Mouse (Mus musculus) kidney, postnatal 0 days (tissue): ENCODE results near the gene Ino80b. TPM values are rescaled to one million over a fixed set of nuclear protein-coding genes. Genes with fewer than 3 reads are reported as not detected.
"Not testable (repeated sequence)": the region's sequence is repeated elsewhere in the genome, so short reads cannot be mapped to it uniquely, and the experiment has no call there.

Source experiments
- ATAC-seq: fragments of 200-750 bp; cut with Nextera tagmentation; replicated peaks from 2 replicates; pipeline ENCODE4 v1.8.0; 2017; ENCODE audit warnings: low read depth, moderate number of reproducible peaks, moderate TSS enrichment, moderate library complexity; ENCODE audit not compliant: low FRiP score
- DNase-seq: peaks from one replicate; pipeline ENCODE4 v3.0.0-alpha.2; 2016; ENCODE audit warnings: low spot score
- H3K27ac ChIP-seq: fragments of 300-500 bp; sonication (generic); 2 replicates; pipeline ENCODE4 v1.5.1; 2014; ENCODE audit warnings: mild to moderate bottlenecking
- H3K27me3 ChIP-seq: fragments of 300-500 bp; sonication (generic); 2 replicates; pipeline ENCODE4 v1.6.1; 2014; ENCODE audit warnings: low read length, mixed read lengths; ENCODE audit not compliant: insufficient read depth
- H3K36me3 ChIP-seq: fragments of 300-500 bp; sonication (generic); 2 replicates; pipeline ENCODE4 v1.6.1; 2014; ENCODE audit warnings: low read length, mixed read lengths; ENCODE audit not compliant: insufficient read depth
- H3K4me1 ChIP-seq: fragments of 300-500 bp; sonication (generic); replicated peaks from 2 replicates; pipeline ENCODE4 v1.6.1; 2014; ENCODE audit warnings: antibody characterized with exemption, low read length, mixed read lengths; ENCODE audit not compliant: insufficient read depth
- H3K4me2 ChIP-seq: fragments of 300-500 bp; sonication (generic); 2 replicates; pipeline ENCODE4 v1.6.1; 2014; ENCODE audit warnings: mild to moderate bottlenecking, low read length, moderate library complexity, mixed read lengths
- H3K4me3 ChIP-seq: fragments of 300-500 bp; sonication (generic); replicated peaks from 2 replicates; pipeline ENCODE4 v1.5.1; 2014; ENCODE audit warnings: low read depth, low read length
- H3K9ac ChIP-seq: fragments of 300-500 bp; sonication (generic); 2 replicates; pipeline ENCODE4 v1.6.1; 2014; ENCODE audit warnings: low read depth, low read length
- H3K9me3 ChIP-seq: fragments of 300-500 bp; sonication (generic); replicated peaks from 2 replicates; pipeline ENCODE4 v1.6.1; 2016; ENCODE audit warnings: low read length, inconsistent platforms, mixed read lengths
- CTCF ChIP-seq: IDR thresholded peaks from 2 replicates; pipeline ENCODE4 v1.5.1; 2016; ENCODE audit warnings: antibody characterized with exemption, low read depth, mild to moderate bottlenecking, moderate library complexity
- WGBS: fragments of 180-500 bp; shearing (Covaris S2); extraction: QIAGEN DNeasy Blood & Tissue Kit; methylation state at CpG from one replicate; pipeline ENCODE4 v1.1.7; 2014; 5-methylcytosine and 5-hydroxymethylcytosine counted together
- polyA plus RNA-seq: library from polyadenylated mRNA; unstranded; fragments of >200 nt; fragmentation: Nextera tagmentation; extraction: Ambion mirVana; gene quantifications from 2 replicates; pipeline ENCODE4 v1.2.1, GENCODE M21; 2015

Ino80b gene
- polyA plus RNA-seq, 1 experiment from 2014 or later: 16.2 TPM

DNA sequence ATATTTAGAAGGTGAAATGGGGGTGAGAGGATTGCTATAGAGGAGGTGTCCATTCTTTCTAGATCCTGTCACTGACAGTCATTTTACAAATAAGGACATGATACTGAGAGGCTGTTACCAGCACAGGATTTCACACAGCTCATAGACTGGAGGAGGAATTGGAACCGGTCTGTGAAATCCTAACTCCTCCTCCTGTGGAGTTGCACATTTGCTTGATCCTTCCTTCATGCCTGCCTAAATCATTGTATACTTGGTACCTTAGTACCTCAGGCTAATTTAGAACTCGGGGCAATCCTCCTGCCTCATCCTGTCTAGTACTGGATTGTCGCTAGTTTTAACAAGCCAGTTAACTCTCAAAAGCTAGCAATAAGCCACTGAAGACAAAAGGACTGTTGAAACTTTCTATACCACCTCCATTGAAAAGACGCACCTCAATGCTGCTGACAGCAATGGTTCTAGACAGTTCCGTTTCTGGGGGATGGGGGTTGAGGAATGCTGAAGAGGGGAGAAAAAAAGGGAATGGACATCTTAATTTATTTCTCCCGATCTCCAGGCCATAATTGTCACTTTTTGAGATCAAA, 39.9 kb upstream of the Ino80b start:
- TF ChIP-seq CTCF: no peak
- Histone ChIP-seq H3K4me3 (peak overlapping the region; percentile 88), H3K9me3 (no peaks in the 10 kb centered on the region), H3K4me1 (peaks cover 24% of the 10 kb centered on the region; the same call in 1 of the 2 replicates), H3K36me3 (no peaks in the 10 kb centered on the region), H3K9ac (peak overlapping the region; percentile 91), H3K4me2 (peak overlapping the region; percentile 65), H3K27ac (peak overlapping the region; percentile 85), H3K27me3 (peaks cover 13% of the 10 kb centered on the region; the same call in 1 of the 2 replicates)
- peak; percentile 36 for DNase-seq
- 0 out of 2 replicates have a peak, but pooled peaks have one; percentile 1 for ATAC-seq
- 5% methylated on average over 6 of the region's 6 CpGs for WGBS

DNA sequence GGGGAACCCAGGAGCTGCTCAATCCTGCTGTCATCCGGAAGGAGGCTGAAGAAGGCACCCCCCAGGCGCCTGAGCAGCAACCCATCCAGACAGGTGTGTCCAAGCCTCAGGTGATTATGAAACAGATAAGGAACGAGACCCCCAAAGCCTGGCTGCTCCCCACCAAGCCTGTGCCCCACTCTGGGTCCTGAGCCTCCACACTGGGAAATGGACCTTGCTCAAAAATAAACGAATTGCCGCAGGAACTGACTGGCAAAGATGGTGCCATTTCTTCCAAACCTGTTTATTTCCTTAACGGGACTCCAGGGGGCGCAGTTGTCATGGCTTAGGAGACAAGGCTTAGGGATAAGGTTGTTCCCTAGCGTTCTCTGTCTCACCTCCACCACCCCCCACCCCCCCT, 37.5 kb upstream of the Ino80b start:
- no peaks in the 10 kb centered on the region for H3K36me3 ChIP-seq
- ATAC-seq (peak; percentile 12; the same call in 1 of the 2 replicates), DNase-seq (peak; percentile 80)
- no peak overlapping the region for H3K27ac ChIP-seq
- peaks cover 13% of the 10 kb centered on the region; the same call in 1 of the 2 replicates for H3K27me3 ChIP-seq
- WGBS: 1% methylated on average over 8 of the region's 8 CpGs
- H3K9ac ChIP-seq: peak overlapping the region; percentile 54; the same call in 1 of the 2 replicates
- TF ChIP-seq CTCF: peak; percentile 83
- no peaks in the 10 kb centered on the region for H3K9me3 ChIP-seq
- peak overlapping the region; percentile 26 for H3K4me3 ChIP-seq
- H3K4me2 ChIP-seq: peak overlapping the region; percentile 73
- H3K4me1 ChIP-seq: peaks cover 20% of the 10 kb centered on the region; the same call in 1 of the 2 replicates

GRCm38 (mm10) chr6:83161921-83162641, 36.9 kb upstream of the Ino80b start:
- Histone ChIP-seq H3K4me2 (peak overlapping the region; percentile 73), H3K9me3 (no peaks in the 10 kb centered on the region), H3K9ac (peak overlapping the region; percentile 54), H3K27me3 (peaks cover 13% of the 10 kb centered on the region; the same call in 1 of the 2 replicates), H3K36me3 (no peaks in the 10 kb centered on the region), H3K27ac (no peak overlapping the region), H3K4me1 (peaks cover 19% of the 10 kb centered on the region; the same call in 1 of the 2 replicates), H3K4me3 (peak overlapping the region; percentile 26)
- no peak for TF ChIP-seq CTCF
- ATAC-seq (no peak; the same call in 1 of the 2 replicates), DNase-seq (peak; percentile 40)
- WGBS: 1% methylated on average over 49 of the region's 49 CpGs

GRCm38 (mm10) chr6:83161442-83161841, 36.2 kb upstream of the Ino80b start:
- WGBS: 11% methylated on average over 19 of the region's 19 CpGs
- H3K9ac ChIP-seq: peak overlapping the region; percentile 54; the same call in 1 of the 2 replicates
- peaks cover 13% of the 10 kb centered on the region; the same call in 1 of the 2 replicates for H3K27me3 ChIP-seq
- H3K36me3 ChIP-seq: no peaks in the 10 kb centered on the region
- ATAC-seq: no peak
- H3K9me3 ChIP-seq: no peaks in the 10 kb centered on the region
- peak overlapping the region; percentile 26 for H3K4me3 ChIP-seq
- DNase-seq: no peak
- peaks cover 18% of the 10 kb centered on the region for H3K4me1 ChIP-seq
- peak overlapping the region; percentile 73 for H3K4me2 ChIP-seq
- TF ChIP-seq CTCF: no peak
- H3K27ac ChIP-seq: no peak overlapping the region

- WGBS: 30% methylated on average over 3 of the region's 3 CpGs
- TF ChIP-seq CTCF: peak; percentile 83
- peak; percentile 85 for DNase-seq
Measured at GRCm38 (mm10) chr6:83159456-83159855, 34.2 kb upstream of the Ino80b start.

DNA sequence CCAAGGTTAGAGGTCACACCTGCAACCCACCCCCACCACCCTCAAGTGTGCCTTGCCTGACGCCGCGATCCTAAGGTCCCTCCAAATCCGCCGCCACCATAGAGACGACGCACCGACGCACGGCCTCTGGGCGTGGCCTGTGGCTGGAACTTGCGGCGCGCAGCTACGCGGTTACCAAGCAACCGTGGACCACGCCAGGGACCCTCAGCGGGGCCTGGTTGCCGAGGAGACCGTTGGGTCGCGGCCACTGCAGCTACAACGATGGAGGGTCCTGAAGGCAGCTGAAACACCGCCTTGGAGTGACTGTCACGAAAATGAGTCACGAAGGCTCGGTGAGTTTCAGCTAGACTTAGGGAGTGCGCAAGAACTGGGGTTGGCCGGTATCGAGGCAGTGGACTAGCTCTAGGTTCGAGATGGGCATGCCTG, 31.0 kb upstream of the Ino80b start, which contains the start of the genes Wdr54 and 1700003E16Rik:
Gene Wdr54, minus strand, starts transcription at position 139 of the 426 bp plus-strand sequence.
Gene 1700003E16Rik, plus strand, starts transcription at position 146 of the 426 bp plus-strand sequence.
- 2% methylated on average over 32 of the region's 32 CpGs for WGBS

More at GRCm38 (mm10) chr6:83159456-83159855, 34.2 kb upstream of the Ino80b start:
- not testable (repeated sequence) for H3K4me2 ChIP-seq, H3K36me3 ChIP-seq, H3K9me3 ChIP-seq, ATAC-seq, H3K9ac ChIP-seq, H3K4me3 ChIP-seq, H3K27ac ChIP-seq
- Histone ChIP-seq H3K4me1 (peaks cover 19% of the 10 kb centered on the region; the same call in 1 of the 2 replicates), H3K27me3 (peaks cover 13% of the 10 kb centered on the region; the same call in 1 of the 2 replicates)

More for the DNA sequence above, 31.0 kb upstream of the Ino80b start, which contains the start of the genes Wdr54 and 1700003E16Rik:
- H3K27ac ChIP-seq: no peak within 1 kb of the TSS
- H3K27me3 ChIP-seq: peaks cover 6% of the 10 kb centered on the region; the same call in 1 of the 2 replicates
- no peak for TF ChIP-seq CTCF
- H3K4me2 ChIP-seq: peak within 1 kb of the TSS; percentile 74
- H3K9ac ChIP-seq: peak within 1 kb of the TSS; percentile 35; the same call in 1 of the 2 replicates
- peak; percentile 69 for DNase-seq
- H3K36me3 ChIP-seq: peaks cover 5% of the 10 kb centered on the region; the same call in 1 of the 2 replicates
- peaks cover 7% of the 10 kb centered on the region; the same call in 1 of the 2 replicates for H3K4me1 ChIP-seq
- H3K9me3 ChIP-seq: no peaks in the 10 kb centered on the region
- ATAC-seq: peak; percentile 62
- peak within 1 kb of the TSS; percentile 41 for H3K4me3 ChIP-seq
